9 mouse cellular contexts compared by ENCODE assay signal in genomic region chr2:165201761-165202751, GRCm38 (mm10). TPM values are rescaled to one million over a fixed set of nuclear protein-coding genes. Genes with fewer than 3 reads are reported as not detected.
A peak's percentile ranks its signal among the peaks of the same experiment; 100 is the strongest.
DNase-seq lines count a peak whose midpoint lies in the region; ATAC-seq and TF ChIP-seq lines count a peak whose summit lies in the region.
"Had no signal": no experiment of that assay in that cellular context is flagged by ENCODE, and none has a peak within 500 bp of the region (broad histone marks: within the 10 kb centered on the region; RNA-seq: fewer than 3 reads in every experiment).

No protein-coding gene starts in this region.

- DNase-seq in kidney, postnatal 10 days, result peak; percentile 34
- DNase-seq in kidney, adult 18-20 months, result no peak
- DNase-seq in cerebellum, postnatal 36 days, result peak; percentile 56 to 58
- peak; percentile 58 to 65 for DNase-seq in left cerebral cortex, adult 2 months (ENCODE audit: extremely low spot score in 1 of 2, low spot score in 2 of 2)
- peak; percentile 52 for DNase-seq in neural tube, embryonic 11.5 days (ENCODE audit: low spot score)
- DNase-seq in ovary, adult 18-20 months (ENCODE audit: low spot score), result no peak

- H3K9ac ChIP-seq in heart, embryonic 16.5 days (ENCODE audit: low read length), result 0 out of 2 replicates have a peak overlapping the region, but pooled peaks have one; percentile 23
- no peak overlapping the region; the same call in 1 of the 2 replicates for H3K9ac ChIP-seq in neural tube, embryonic 11.5 days (ENCODE audit: low read length)

- peak; percentile 30 for TF ChIP-seq CTCF in left cerebral cortex, adult 2 months (IDR thresholded peaks at IDR 0.05)

- H3K36me3 ChIP-seq in heart, embryonic 16.5 days (ENCODE audit: control insufficient read depth, insufficient read depth), result no peaks in the 10 kb centered on the region
- H3K36me3 ChIP-seq in neural tube, embryonic 11.5 days (ENCODE audit: control insufficient read depth, insufficient read depth, low read length), result no peaks in the 10 kb centered on the region

- intact Hi-C loops in left cerebral cortex, adult 2 months (cut with DNase I), result no loop called here

- H3K27me3 ChIP-seq in heart, embryonic 16.5 days (ENCODE audit: control insufficient read depth, insufficient read depth, low read length), result peaks cover 69% of the 10 kb centered on the region
- peaks cover 59% of the 10 kb centered on the region for H3K27me3 ChIP-seq in neural tube, embryonic 11.5 days (ENCODE audit: control insufficient read depth, insufficient read depth, low read length)

- H3K4me3 ChIP-seq in heart, embryonic 16.5 days (ENCODE audit: low read length), result peak overlapping the region; percentile 41
- peak overlapping the region; percentile 39 for H3K4me3 ChIP-seq in left cerebral cortex, adult 2 months
- H3K4me3 ChIP-seq in neural tube, embryonic 11.5 days (ENCODE audit: low read depth, low read length), result peak overlapping the region; percentile 5; the same call in 1 of the 2 replicates

- peaks cover 9% of the 10 kb centered on the region; the same call in 1 of the 2 replicates for H3K4me1 ChIP-seq in heart, embryonic 16.5 days (ENCODE audit: control insufficient read depth, insufficient read depth, low read length)
- peaks cover 11% of the 10 kb centered on the region for H3K4me1 ChIP-seq in neural tube, embryonic 11.5 days (ENCODE audit: control insufficient read depth, insufficient read depth, low read length)

- peak overlapping the region; percentile 62 for H3K4me2 ChIP-seq in heart, embryonic 16.5 days (ENCODE audit: low read depth, low read length)
- peak overlapping the region; percentile 37 for H3K4me2 ChIP-seq in neural tube, embryonic 11.5 days (ENCODE audit: low read depth)

- peaks cover 2% of the 10 kb centered on the region; the same call in 1 of the 2 replicates for H3K9me3 ChIP-seq in heart, embryonic 16.5 days (replicated peaks; ENCODE audit: control insufficient read depth, low read length)
- no peaks in the 10 kb centered on the region; the same call in 1 of the 2 replicates for H3K9me3 ChIP-seq in neural tube, embryonic 11.5 days (ENCODE audit: control insufficient read depth, low read length)

- WGBS in heart, embryonic 16.5 days, result 7% methylated on average over 28 of the region's 28 CpGs
- WGBS in neural tube, embryonic 11.5 days, result 3% methylated on average over 28 of the region's 28 CpGs

- no peak for ATAC-seq in heart, embryonic 16.5 days (replicated peaks; ENCODE audit: extremely low read depth, insufficient read depth, low FRiP score)
- ATAC-seq in neural tube, embryonic 11.5 days (ENCODE audit: insufficient read depth, low FRiP score, low TSS enrichment), result no peak
- no peak for ATAC-seq in megakaryocyte progenitor cell, adult 5-6 weeks (replicated peaks; ENCODE audit: poor library complexity)

- H3K27ac ChIP-seq in heart, embryonic 16.5 days (ENCODE audit: low read length), result no peak overlapping the region
- peak overlapping the region; percentile 48 for H3K27ac ChIP-seq in left cerebral cortex, adult 2 months
- H3K27ac ChIP-seq in neural tube, embryonic 11.5 days (ENCODE audit: low read depth, low read length), result no peak overlapping the region

RNA-seq across cellular contexts. Expression of gene Cdh22, which starts 32.6 kb away (rescaled TPM):
- polyA plus RNA-seq in heart, embryonic 16.5 days (2015; fragmentation: Nextera tagmentation; extraction: Ambion mirVana), result 0.11 and 0.19 TPM in 2 replicates
- total RNA-seq in left cerebral cortex, adult 2 months (2021), result 10 to 100 TPM; 58.7 to 60.6 TPM
- polyA plus RNA-seq in neural tube, embryonic 11.5 days (2014; fragmentation: Nextera tagmentation; extraction: Ambion mirVana), result 3.1 and 3.4 TPM in 2 replicates
- not detected in 2 replicates for total RNA-seq in megakaryocyte progenitor cell, adult 5-6 weeks (2015)
- total RNA-seq in megakaryocyte progenitor cell, adult 5-6 weeks (2017), result not detected in 2 replicates
- total RNA-seq: liver, adult 2 months had no signal
- polyA plus RNA-seq: liver, adult 2 months had no signal

Comparison
In these comparisons a context has a peak if more than half of its experiments do, and no peak if none do; other contexts are left out.
1. DNase-seq: peak in kidney, postnatal 10 days (single experiment), cerebellum, postnatal 36 days (2 of 2), left cerebral cortex, adult 2 months (2 of 2) and neural tube, embryonic 11.5 days (single experiment); none in kidney, adult 18-20 months (single experiment) and ovary, adult 18-20 months (single experiment).
2. RNA of gene Cdh22, which starts 32.6 kb away (total RNA-seq): 58.7 to 60.6 TPM in left cerebral cortex, adult 2 months; not detected in megakaryocyte progenitor cell, adult 5-6 weeks; every median in the first group is over 10 times any median in the second.
3. Peak in every context shown above with its lines, with median percentiles within 50 percentile points of each other: H3K4me3 ChIP-seq.